Mouse (Mus musculus): Measurements from ENCODE around the gene Pigl. TPM values are rescaled to one million over a fixed set of nuclear protein-coding genes. Genes with fewer than 3 reads are reported as not detected.

Pigl gene
- polyA plus RNA-seq, 1 experiment from 2014 or later = 15.9 TPM

DNA sequence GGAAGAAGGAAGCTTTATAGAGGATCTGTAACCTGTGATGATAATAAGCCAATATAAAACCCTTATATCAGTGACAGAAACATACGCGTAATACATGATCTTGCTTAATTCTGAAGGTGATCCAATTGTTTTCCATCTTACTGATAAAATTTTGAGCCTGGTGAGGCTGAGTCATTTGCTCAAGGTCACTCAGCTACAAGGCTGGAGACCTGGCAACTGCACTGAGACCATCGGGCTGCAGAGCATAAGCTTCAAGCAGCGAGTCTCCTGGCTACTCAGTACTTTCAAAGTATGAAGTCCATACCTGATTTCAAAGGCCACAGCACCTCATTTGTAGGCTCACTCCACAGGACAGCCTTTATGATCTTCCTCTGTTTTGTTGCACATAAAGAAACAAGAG, 17.9 kb downstream of the Pigl start:
- 96% methylated on average over 4 of the region's 4 CpGs for WGBS

DNA sequence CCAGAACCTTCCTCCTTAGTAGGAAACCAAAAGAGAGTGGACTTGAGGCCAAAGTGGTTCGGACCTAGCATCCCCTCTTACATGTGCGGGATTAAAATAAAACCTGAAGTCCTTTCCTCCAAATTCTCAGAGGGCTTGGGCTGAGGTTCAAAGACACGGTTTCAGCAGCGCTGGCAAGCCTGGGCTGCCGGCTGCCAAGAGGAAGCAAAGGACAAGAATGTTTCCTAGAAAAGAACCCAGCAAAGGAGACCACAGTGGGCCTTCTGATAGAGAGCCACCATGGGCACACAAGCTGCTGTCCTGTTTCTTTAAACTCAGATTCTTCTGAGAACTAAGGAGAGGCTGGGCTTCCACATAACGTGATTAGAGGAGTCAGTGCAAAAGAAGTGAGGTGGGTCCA, 20.7 kb downstream of the Pigl start:
- WGBS = 74% methylated on average over 6 of the region's 6 CpGs
- H3K27ac ChIP-seq (replicated peaks) = no peak overlapping the region
- H3K36me3 ChIP-seq (replicated peaks) = no peaks in the 10 kb centered on the region
- no peaks in the 10 kb centered on the region for H3K9me3 ChIP-seq
- no peaks in the 10 kb centered on the region for H3K4me1 ChIP-seq
- no peaks in the 10 kb centered on the region for H3K27me3 ChIP-seq (replicated peaks; ENCODE audit: low read depth, poor library complexity, severe bottlenecking)
- no peak overlapping the region for H3K4me3 ChIP-seq
- no peak for DNase-seq (ENCODE audit: low spot score)

More for the DNA sequence above, 17.9 kb downstream of the Pigl start:
- no peak for DNase-seq (ENCODE audit: low spot score)
- Histone ChIP-seq H3K4me3 (no peak overlapping the region), H3K36me3 (replicated peaks) (no peaks in the 10 kb centered on the region), H3K4me1 (no peaks in the 10 kb centered on the region), H3K27me3 (replicated peaks; ENCODE audit: low read depth, poor library complexity, severe bottlenecking) (no peaks in the 10 kb centered on the region), H3K9me3 (no peaks in the 10 kb centered on the region), H3K27ac (replicated peaks) (no peak overlapping the region)

DNA sequence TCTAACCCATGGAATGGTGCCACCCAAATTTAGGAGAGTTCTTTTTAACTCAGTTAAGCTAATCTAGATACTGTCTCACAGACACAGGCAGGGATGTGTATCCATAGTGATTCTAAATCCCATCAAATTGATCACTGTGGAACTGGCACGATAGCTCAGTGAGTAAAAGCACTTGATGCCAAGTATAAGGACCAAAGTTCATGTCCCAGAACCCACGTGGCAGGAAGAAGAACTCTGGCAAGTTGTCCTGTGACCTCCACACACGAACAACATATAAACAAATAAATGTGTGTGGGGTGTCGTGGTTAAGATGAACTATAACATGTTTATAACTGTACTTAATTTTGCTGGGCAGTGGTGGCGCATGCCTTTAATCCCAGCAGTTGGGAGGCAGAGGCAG, 21.3 kb downstream of the Pigl start:
- no peak overlapping the region for H3K27ac ChIP-seq (replicated peaks)
- no peaks in the 10 kb centered on the region for H3K4me1 ChIP-seq
- DNase-seq (ENCODE audit: low spot score) = no peak
- H3K36me3 ChIP-seq (replicated peaks) = no peaks in the 10 kb centered on the region
- no peak overlapping the region for H3K4me3 ChIP-seq
- H3K27me3 ChIP-seq (replicated peaks; ENCODE audit: low read depth, poor library complexity, severe bottlenecking) = no peaks in the 10 kb centered on the region
- WGBS = 88% methylated on average over 5 of the region's 5 CpGs
- no peaks in the 10 kb centered on the region for H3K9me3 ChIP-seq

DNA sequence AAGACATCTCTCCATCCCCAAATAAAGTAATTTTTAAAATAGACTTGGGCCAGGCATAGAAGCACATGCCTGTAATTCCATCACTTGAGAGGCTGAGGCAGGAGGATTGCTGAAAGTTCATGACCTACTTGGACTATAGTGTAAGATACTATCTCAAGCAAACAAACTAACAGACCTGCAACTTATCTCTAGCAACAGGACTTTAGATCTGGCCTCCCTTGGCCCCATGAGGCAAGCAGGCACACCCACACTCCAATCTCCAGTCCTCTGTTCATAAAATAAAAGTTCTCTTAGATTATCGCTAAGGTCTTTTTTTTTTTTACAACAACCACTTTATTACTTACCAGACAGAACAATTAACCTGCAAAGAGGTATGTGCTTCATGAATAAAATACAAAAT, 28.7 kb downstream of the Pigl start:
- H3K4me1 ChIP-seq = no peaks in the 10 kb centered on the region

DNA sequence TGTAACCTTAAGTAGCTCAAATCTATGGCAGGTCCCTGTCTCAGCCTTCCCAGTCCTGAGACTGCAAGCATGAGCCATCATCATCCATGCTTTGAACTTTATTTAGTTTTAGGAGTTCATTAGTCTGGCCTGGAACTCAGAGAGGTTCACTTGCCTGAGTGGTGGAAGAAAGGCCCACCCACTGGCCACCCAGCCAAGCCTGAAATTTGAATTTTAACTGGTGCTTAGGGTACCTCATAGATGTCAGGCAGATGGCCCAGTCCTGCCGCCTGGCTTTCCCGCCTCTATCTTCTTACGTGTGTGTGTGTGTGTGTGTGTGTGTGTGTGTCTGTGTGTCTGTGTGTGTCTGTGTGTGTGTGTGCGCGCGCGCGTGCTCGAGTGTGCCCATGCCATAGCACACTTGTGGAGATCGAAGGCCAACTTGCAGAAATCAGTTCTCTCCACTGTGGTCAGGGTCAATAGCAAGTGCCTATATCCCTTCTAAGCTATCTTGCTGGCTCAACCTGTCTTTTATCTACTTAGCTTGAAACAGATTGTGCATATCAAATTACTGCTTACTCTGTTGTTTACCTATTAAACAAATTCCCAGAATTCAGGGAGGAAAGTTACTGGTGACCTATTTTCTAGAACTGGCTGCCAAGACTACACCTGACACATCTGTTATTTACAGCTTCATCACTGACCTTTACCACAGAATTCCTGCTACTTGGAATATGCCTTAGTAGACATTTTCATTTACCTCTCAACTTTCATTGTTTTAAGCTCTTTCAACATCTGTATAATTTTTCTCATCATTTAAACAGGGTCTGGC, 29.5 kb downstream of the Pigl start:
- H3K4me3 ChIP-seq = no peak overlapping the region
- H3K9me3 ChIP-seq = no peaks in the 10 kb centered on the region
- no peaks in the 10 kb centered on the region for H3K27me3 ChIP-seq (replicated peaks; ENCODE audit: low read depth, poor library complexity, severe bottlenecking)
- WGBS = 96% methylated on average over 10 of the region's 10 CpGs
- no peak for DNase-seq (ENCODE audit: low spot score)
- H3K27ac ChIP-seq (replicated peaks) = no peak overlapping the region
- H3K36me3 ChIP-seq (replicated peaks) = no peaks in the 10 kb centered on the region
- no peaks in the 10 kb centered on the region for H3K4me1 ChIP-seq

More for the DNA sequence above, 28.7 kb downstream of the Pigl start:
- H3K36me3 ChIP-seq (replicated peaks) = no peaks in the 10 kb centered on the region
- no peak overlapping the region for H3K27ac ChIP-seq (replicated peaks)
- no peak for DNase-seq (ENCODE audit: low spot score)
- H3K27me3 ChIP-seq (replicated peaks; ENCODE audit: low read depth, poor library complexity, severe bottlenecking) = no peaks in the 10 kb centered on the region
- H3K9me3 ChIP-seq = no peaks in the 10 kb centered on the region
- 98% methylated on average over 1 of the region's 1 CpGs for WGBS
- H3K4me3 ChIP-seq = no peak overlapping the region

DNA sequence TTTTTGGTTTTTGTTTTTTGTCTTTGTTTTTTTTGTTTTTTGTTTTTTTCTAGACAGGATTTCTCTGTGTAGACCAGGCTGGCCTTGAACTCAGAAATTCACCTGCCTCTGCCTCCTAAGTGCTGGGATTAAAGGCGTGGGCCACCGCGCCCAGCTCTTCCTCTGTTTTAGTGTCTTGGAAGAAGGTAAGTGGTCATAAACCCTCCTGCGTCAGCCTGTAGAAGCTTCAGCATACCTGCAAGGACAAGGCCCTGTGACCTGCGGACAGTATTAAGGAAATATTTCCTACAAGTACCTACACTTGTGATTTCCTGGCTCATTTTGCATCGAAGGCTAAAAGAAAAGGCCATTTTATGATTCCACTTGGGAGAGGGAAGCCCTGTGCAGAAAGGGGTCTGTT, 35.4 kb downstream of the Pigl start:
- Histone ChIP-seq H3K27me3 (replicated peaks; ENCODE audit: low read depth, poor library complexity, severe bottlenecking) (no peaks in the 10 kb centered on the region), H3K4me1 (peaks cover 21% of the 10 kb centered on the region), H3K27ac (replicated peaks) (no peak overlapping the region; the same call in 1 of the 2 replicates), H3K9me3 (no peaks in the 10 kb centered on the region), H3K4me3 (no peak overlapping the region), H3K36me3 (replicated peaks) (no peaks in the 10 kb centered on the region)
- WGBS = 93% methylated on average over 6 of the region's 6 CpGs
- DNase-seq (ENCODE audit: low spot score) = no peak

DNA sequence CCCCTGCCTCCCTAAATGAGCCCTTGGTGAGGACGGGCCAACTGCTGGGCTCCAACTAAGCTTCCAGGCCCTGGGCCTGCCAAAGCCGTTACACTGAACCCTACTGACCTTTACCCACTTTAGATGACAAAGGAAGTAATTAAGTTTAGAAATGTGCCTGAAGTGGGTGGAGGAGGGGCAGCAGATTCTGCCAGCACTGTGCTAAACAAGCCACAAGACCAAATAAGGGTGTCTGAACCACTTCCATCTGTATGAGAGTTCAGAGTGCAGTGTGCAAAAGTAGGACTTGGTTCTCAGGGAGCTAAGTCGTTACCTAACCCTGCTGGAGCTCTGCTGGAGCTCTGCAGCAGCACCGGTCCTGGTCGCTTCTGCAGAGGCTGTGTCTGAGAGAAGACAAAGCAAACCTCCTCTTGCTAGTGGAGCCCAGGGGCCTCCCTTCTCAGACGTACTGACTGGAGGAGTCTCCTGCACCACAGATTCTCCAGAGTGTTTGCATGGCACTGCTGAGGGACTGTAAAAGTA, 36.6 kb downstream of the Pigl start:
- Histone ChIP-seq H3K4me3 (peak overlapping the region; percentile 29), H3K27ac (replicated peaks) (peak overlapping the region; percentile 89), H3K27me3 (replicated peaks; ENCODE audit: low read depth, poor library complexity, severe bottlenecking) (no peaks in the 10 kb centered on the region), H3K9me3 (no peaks in the 10 kb centered on the region), H3K4me1 (peaks cover 21% of the 10 kb centered on the region), H3K36me3 (replicated peaks) (no peaks in the 10 kb centered on the region)
- DNase-seq (ENCODE audit: low spot score) = peak; percentile 78
- 3% methylated on average over 6 of the region's 6 CpGs for WGBS

DNA sequence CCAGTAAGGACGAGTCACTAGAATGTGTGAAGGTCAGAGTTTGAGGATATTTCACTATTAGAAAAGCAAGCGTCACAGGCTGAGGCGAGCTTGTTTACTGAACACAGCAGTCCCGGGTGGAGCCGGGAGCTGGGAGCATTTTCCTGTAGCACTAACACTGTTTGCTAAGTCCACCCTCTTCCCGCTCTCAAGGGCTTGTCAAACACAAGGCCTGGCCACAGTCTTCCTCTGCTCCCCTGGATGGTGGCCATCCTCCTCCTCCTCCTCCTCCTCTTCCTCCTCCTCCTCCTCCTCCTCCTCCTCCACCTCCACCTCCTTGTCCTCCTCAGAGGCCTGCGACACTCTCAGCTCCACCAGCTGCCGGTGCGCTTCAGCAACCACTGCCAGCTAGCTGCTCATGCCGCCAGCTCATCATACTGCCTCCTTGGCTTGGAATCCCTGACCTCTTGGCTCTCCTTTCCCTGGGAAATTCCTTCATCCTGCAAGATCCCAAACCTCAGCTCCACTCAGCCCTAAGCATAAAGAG, 37.1 kb downstream of the Pigl start:
- no peaks in the 10 kb centered on the region for H3K27me3 ChIP-seq (replicated peaks; ENCODE audit: low read depth, poor library complexity, severe bottlenecking)
- H3K9me3 ChIP-seq = no peaks in the 10 kb centered on the region
- peak overlapping the region; percentile 29 for H3K4me3 ChIP-seq
- WGBS = 29% methylated on average over 10 of the region's 10 CpGs
- no peaks in the 10 kb centered on the region for H3K36me3 ChIP-seq (replicated peaks)
- H3K27ac ChIP-seq (replicated peaks) = peak overlapping the region; percentile 89
- peaks cover 21% of the 10 kb centered on the region for H3K4me1 ChIP-seq
- DNase-seq (ENCODE audit: low spot score) = peak; percentile 32

DNA sequence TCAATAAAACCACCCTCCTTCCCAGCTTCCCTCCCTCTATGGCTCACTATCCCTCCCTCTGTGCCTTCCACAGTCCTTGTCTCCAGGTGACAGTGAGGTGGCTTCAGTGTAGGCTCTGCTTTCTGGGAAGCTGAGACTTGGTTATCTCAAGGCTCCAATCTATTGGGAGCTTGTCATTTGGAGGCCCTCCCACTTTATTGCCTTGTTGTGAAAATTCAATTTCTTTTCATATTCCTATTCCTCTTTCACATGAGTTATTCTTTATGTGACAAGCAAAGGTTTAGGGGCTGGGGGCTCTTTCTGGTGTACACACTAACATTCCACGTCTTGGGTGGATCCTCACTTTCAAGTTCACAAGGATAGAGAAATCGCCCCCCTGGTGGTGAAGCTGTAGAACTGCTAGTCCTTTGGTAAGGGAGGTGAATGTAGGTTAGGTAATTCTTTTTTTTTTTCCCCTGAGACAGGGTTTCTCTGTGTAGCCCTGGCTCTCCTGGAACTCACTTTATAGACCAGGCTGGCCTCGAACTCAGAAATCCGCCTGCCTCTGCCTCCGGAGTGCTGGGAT, 38.0 kb downstream of the Pigl start:
- no peaks in the 10 kb centered on the region for H3K36me3 ChIP-seq (replicated peaks)
- H3K4me1 ChIP-seq = peaks cover 21% of the 10 kb centered on the region
- no peaks in the 10 kb centered on the region for H3K9me3 ChIP-seq
- H3K27ac ChIP-seq (replicated peaks) = peak overlapping the region; percentile 89; the same call in 1 of the 2 replicates
- DNase-seq (ENCODE audit: low spot score) = peak; percentile 51
- H3K27me3 ChIP-seq (replicated peaks; ENCODE audit: low read depth, poor library complexity, severe bottlenecking) = no peaks in the 10 kb centered on the region
- 58% methylated on average over 5 of the region's 5 CpGs for WGBS
- H3K4me3 ChIP-seq = no peak overlapping the region

DNA sequence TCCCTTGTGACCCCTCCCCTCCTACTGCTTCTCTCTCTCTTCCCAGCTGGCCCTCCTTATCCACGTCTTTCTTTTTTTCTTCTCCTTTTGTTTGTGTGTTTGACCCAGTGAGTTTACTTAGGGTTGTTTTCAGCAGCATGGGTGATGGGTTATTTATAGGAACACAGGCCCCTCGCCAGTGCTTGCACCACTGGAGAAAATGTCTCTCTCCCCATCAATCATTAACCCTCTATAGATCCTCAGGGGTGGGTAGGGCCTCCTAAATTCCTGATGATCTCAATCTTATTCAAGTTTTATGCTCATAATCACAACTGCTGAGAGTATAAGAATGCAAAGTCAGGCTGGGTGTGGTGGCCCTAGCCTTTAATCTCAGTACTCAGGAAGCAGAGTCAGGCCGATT, 38.9 kb downstream of the Pigl start:
- 63% methylated on average over 3 of the region's 3 CpGs for WGBS

DNA sequence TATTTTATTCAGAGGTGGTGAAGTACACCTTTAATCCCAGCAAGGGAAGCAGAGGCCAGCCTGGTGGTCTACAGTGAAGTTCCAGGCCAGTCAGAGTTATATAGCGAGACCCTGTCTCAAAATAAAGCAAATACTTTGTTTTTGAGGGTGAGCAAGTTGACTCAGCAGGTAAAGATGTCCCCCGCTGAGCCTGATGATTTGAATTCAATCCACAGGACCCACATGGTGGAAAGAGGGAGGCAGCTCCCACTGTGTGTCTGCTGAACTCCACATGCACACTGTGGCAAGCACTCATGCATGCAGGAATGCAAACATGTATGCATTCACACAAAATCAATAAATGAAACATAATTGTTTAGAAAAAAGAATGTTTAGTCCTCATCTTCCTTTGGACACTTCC, 40.5 kb downstream of the Pigl start:
- peaks cover 21% of the 10 kb centered on the region for H3K4me1 ChIP-seq
- no peak overlapping the region for H3K4me3 ChIP-seq
- DNase-seq (ENCODE audit: low spot score) = no peak
- no peaks in the 10 kb centered on the region for H3K9me3 ChIP-seq
- H3K36me3 ChIP-seq (replicated peaks) = no peaks in the 10 kb centered on the region
- 86% methylated on average over 2 of the region's 2 CpGs for WGBS
- H3K27ac ChIP-seq (replicated peaks) = no peak overlapping the region
- no peaks in the 10 kb centered on the region for H3K27me3 ChIP-seq (replicated peaks; ENCODE audit: low read depth, poor library complexity, severe bottlenecking)

More for the DNA sequence above, 38.9 kb downstream of the Pigl start:
- Histone ChIP-seq H3K36me3 (replicated peaks) (no peaks in the 10 kb centered on the region), H3K4me3 (no peak overlapping the region), H3K27me3 (replicated peaks; ENCODE audit: low read depth, poor library complexity, severe bottlenecking) (no peaks in the 10 kb centered on the region), H3K27ac (replicated peaks) (no peak overlapping the region), H3K4me1 (peaks cover 21% of the 10 kb centered on the region), H3K9me3 (no peaks in the 10 kb centered on the region)
- no peak for DNase-seq (ENCODE audit: low spot score)

DNA sequence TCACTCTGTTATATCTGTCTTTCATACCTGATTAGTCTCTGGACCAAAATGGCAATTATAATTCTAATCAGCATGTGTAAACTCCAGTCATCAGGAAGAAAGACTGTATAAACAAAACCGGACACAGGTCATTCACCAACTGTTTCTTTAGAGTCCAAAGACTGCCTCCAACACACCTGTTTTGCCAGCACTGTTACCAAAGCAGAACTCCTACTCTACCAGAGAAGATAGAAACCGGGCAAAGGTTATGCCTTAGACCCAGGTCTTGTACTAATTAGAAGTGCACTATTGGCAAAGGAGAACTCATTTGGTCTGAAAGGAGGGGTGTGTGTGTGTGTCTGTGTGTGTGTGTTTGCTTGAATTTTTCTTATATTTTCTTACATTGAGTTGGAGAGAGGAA, 42.3 kb downstream of the Pigl start:
- Histone ChIP-seq H3K4me1 (peaks cover 7% of the 10 kb centered on the region), H3K4me3 (no peak overlapping the region), H3K27ac (replicated peaks) (no peak overlapping the region), H3K36me3 (replicated peaks) (0 out of 2 replicates have a peak, but pooled peaks cover 5% of the 10 kb centered on the region), H3K27me3 (replicated peaks; ENCODE audit: low read depth, poor library complexity, severe bottlenecking) (no peaks in the 10 kb centered on the region), H3K9me3 (no peaks in the 10 kb centered on the region)
- no peak for DNase-seq (ENCODE audit: low spot score)
- 90% methylated on average over 2 of the region's 2 CpGs for WGBS

DNA sequence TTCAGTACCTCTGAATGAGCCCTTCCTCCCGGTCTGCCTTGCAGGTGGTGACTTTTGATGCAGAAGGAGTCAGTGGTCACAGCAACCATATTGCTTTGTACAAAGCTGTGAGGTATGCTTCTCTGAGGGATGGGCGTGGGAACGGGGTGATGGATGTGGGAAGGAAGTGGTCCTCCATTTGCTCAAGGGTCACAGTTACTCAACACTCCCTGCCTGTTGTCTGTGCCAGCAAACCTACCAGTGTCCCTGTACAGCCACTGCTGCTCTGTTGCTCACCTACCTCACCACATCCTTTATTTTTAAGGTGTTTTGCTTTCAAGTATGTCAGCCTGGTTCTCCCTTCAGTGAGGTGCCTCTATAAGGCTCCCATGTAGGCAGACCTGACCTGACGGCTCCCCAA, 49.4 kb downstream of the Pigl start:
- H3K4me1 ChIP-seq = no peaks in the 10 kb centered on the region; the same call in 1 of the 2 replicates
- DNase-seq (ENCODE audit: low spot score) = no peak
- H3K36me3 ChIP-seq (replicated peaks) = peaks cover 6% of the 10 kb centered on the region
- H3K27me3 ChIP-seq (replicated peaks; ENCODE audit: low read depth, poor library complexity, severe bottlenecking) = no peaks in the 10 kb centered on the region
- H3K27ac ChIP-seq (replicated peaks) = no peak overlapping the region
- WGBS = 87% methylated on average over 4 of the region's 4 CpGs
- H3K9me3 ChIP-seq = no peaks in the 10 kb centered on the region
- H3K4me3 ChIP-seq = no peak overlapping the region
